Mouse (Mus musculus) stomach, postnatal 0 days (tissue): ENCODE measurements around the gene Hps3. TPM values are rescaled to one million over a fixed set of nuclear protein-coding genes. Genes with fewer than 3 reads are reported as not detected.

Experiments used
- ATAC-seq: fragments of 200-750 bp; cut with Nextera tagmentation; 2 replicates; pipeline ENCODE4 v1.8.0; 2017; ENCODE audit not compliant: low FRiP score, low TSS enrichment
- DNase-seq: peaks from one replicate; pipeline ENCODE4 v3.0.0-alpha.2; 2016; ENCODE audit warnings: low spot score
- H3K27ac ChIP-seq: fragments of 300-500 bp; sonication (generic); replicated peaks from 2 replicates; pipeline ENCODE4 v1.5.1; 2014; ENCODE audit warnings: mild to moderate bottlenecking, control low read depth
- H3K27me3 ChIP-seq: fragments of 300-500 bp; sonication (generic); 2 replicates; pipeline ENCODE4 v1.6.1; 2014; ENCODE audit warnings: low read length; ENCODE audit not compliant: control insufficient read depth, insufficient read depth
- H3K36me3 ChIP-seq: fragments of 300-500 bp; sonication (generic); 2 replicates; pipeline ENCODE4 v1.6.1; 2014; ENCODE audit warnings: low read length, mixed read lengths; ENCODE audit not compliant: control insufficient read depth, insufficient read depth
- H3K4me1 ChIP-seq: fragments of 300-500 bp; sonication (generic); replicated peaks from 2 replicates; pipeline ENCODE4 v1.6.1; 2014; ENCODE audit warnings: antibody characterized with exemption; ENCODE audit not compliant: control insufficient read depth, insufficient read depth
- H3K4me2 ChIP-seq: fragments of 300-500 bp; sonication (generic); replicated peaks from 2 replicates; pipeline ENCODE4 v1.6.1; 2014; ENCODE audit warnings: low read depth, mild to moderate bottlenecking, control low read depth, moderate library complexity
- H3K4me3 ChIP-seq: fragments of 300-500 bp; sonication (generic); 2 replicates; pipeline ENCODE4 v1.5.1; 2014; ENCODE audit warnings: low read depth, low read length, control low read depth
- H3K9ac ChIP-seq: fragments of 300-500 bp; sonication (generic); 2 replicates; pipeline ENCODE4 v1.6.1; 2014; ENCODE audit warnings: mild to moderate bottlenecking, low read length, control low read depth, mixed read lengths
- H3K9me3 ChIP-seq: fragments of 300-500 bp; sonication (generic); 2 replicates; pipeline ENCODE4 v1.6.1; 2016; ENCODE audit warnings: low read length; ENCODE audit not compliant: control insufficient read depth
- CTCF ChIP-seq: IDR thresholded peaks from 2 replicates; pipeline ENCODE4 v1.5.1; 2016; ENCODE audit warnings: antibody characterized with exemption, low read depth, mild to moderate bottlenecking, moderate library complexity
- EP300 ChIP-seq: optimal IDR thresholded peaks from 2 replicates; pipeline ENCODE3; 2016; ENCODE audit warnings: antibody characterized with exemption
- WGBS: fragments of 180-500 bp; shearing (Covaris S2); extraction: QIAGEN DNeasy Blood & Tissue Kit; methylation state at CpG from one replicate; pipeline ENCODE4 v1.1.7; 2014; 5-methylcytosine and 5-hydroxymethylcytosine counted together
- polyA plus RNA-seq: library from polyadenylated mRNA; unstranded; fragments of >200 nt; fragmentation: Nextera tagmentation; extraction: Ambion mirVana; gene quantifications from 2 replicates; pipeline ENCODE4 v1.2.1, GENCODE M21; 2015

The Hps3 gene
- polyA plus RNA-seq, 1 experiment from 2014 or later, result 5.1 TPM

GRCm38 (mm10) chr3:20000806-20001205 is 34.3 kb downstream of the Hps3 start:
- H3K4me1 ChIP-seq, result no peaks in the 10 kb centered on the region
- H3K4me2 ChIP-seq, result no peak overlapping the region
- DNase-seq (no peak), ATAC-seq (no peak)
- H3K36me3 ChIP-seq, result peaks cover 3% of the 10 kb centered on the region; the same call in 1 of the 2 replicates
- 80% methylated on average over 4 of the region's 4 CpGs for WGBS
- H3K9me3 ChIP-seq, result 0 out of 2 replicates have a peak, but pooled peaks cover 3% of the 10 kb centered on the region
- no peak for TF ChIP-seq CTCF
- TF ChIP-seq EP300, result no peak
- H3K27me3 ChIP-seq, result no peaks in the 10 kb centered on the region
- no peak overlapping the region for H3K27ac ChIP-seq
- H3K9ac ChIP-seq, result no peak overlapping the region
- H3K4me3 ChIP-seq, result no peak overlapping the region

- Histone ChIP-seq H3K4me3 (no peak overlapping the region), H3K27me3 (no peaks in the 10 kb centered on the region), H3K9ac (no peak overlapping the region), H3K36me3 (peaks cover 3% of the 10 kb centered on the region; the same call in 1 of the 2 replicates), H3K9me3 (0 out of 2 replicates have a peak, but pooled peaks cover 3% of the 10 kb centered on the region), H3K4me2 (no peak overlapping the region), H3K27ac (no peak overlapping the region), H3K4me1 (no peaks in the 10 kb centered on the region)
- DNase-seq (no peak), ATAC-seq (no peak)
- 81% methylated on average over 2 of the region's 2 CpGs for WGBS
- TF ChIP-seq EP300 (no peak), CTCF (no peak)
These were observed 35.6 kb downstream of the Hps3 start for GRCm38 (mm10) chr3:19999551-19999950.

DNA sequence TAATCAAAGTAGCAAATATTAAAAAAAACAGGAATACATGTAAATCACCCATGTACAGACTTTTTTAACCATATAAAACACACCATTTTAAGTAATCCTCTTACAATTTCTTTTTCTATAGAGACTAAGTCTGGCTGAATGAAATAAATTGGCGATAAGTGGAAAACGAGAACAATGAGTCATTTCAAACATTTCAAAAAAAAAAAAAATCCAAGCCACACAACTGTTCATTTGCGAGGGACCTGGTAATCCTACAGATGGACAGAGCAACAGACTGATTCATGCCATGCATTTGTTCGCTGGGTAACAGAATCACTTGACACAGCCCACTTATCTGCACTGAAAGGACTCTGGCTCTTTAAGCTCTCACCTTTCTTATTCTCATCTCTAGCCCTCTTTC is 42.7 kb downstream of the Hps3 start:
- ATAC-seq (no peak), DNase-seq (no peak)
- 76% methylated on average over 4 of the region's 4 CpGs for WGBS
- Histone ChIP-seq H3K9ac (no peak overlapping the region), H3K4me1 (no peaks in the 10 kb centered on the region), H3K27ac (no peak overlapping the region), H3K4me2 (no peak overlapping the region), H3K36me3 (peaks cover 3% of the 10 kb centered on the region; the same call in 1 of the 2 replicates), H3K4me3 (no peak overlapping the region), H3K27me3 (no peaks in the 10 kb centered on the region), H3K9me3 (0 out of 2 replicates have a peak, but pooled peaks cover 3% of the 10 kb centered on the region)
- no peak for TF ChIP-seq CTCF
- TF ChIP-seq EP300, result no peak

DNA sequence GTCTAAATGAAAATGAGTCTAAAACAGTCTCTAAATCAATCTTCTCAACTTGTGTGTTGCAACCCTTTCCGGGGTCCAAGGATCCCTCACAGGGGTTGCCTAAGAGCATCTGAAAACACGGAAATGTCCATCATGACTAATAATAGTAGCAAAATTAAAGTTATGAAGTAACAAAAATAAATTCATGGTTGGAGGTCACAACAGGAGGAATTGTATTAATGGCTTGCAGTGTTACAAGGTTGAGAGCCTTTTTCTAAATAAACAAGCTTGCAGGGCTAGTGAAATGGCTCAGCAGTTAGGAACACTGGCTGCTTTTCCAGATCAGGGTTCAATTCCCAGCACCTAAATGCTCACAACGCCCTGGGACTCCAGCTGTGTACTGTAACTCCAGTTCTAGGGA is 45.1 kb downstream of the Hps3 start:
- WGBS, result 82% methylated on average over 3 of the region's 3 CpGs
- no peak overlapping the region for H3K4me3 ChIP-seq
- ATAC-seq, result no peak

GRCm38 (mm10) chr3:19986123-19986522 is 49.0 kb downstream of the Hps3 start:
- Histone ChIP-seq H3K9ac (no peak overlapping the region), H3K27ac (no peak overlapping the region), H3K4me3 (no peak overlapping the region), H3K4me2 (no peak overlapping the region), H3K4me1 (no peaks in the 10 kb centered on the region), H3K36me3 (no peaks in the 10 kb centered on the region), H3K27me3 (no peaks in the 10 kb centered on the region), H3K9me3 (no peaks in the 10 kb centered on the region)
- DNase-seq, result no peak
- TF ChIP-seq EP300, result no peak
- TF ChIP-seq CTCF, result no peak
- WGBS, result 32% methylated on average over 3 of the region's 3 CpGs
- ATAC-seq, result no peak

More for the DNA sequence above, 45.1 kb downstream of the Hps3 start:
- no peak for TF ChIP-seq CTCF
- no peak for TF ChIP-seq EP300
- no peak for DNase-seq
- H3K27me3 ChIP-seq, result no peaks in the 10 kb centered on the region
- no peaks in the 10 kb centered on the region for H3K9me3 ChIP-seq
- no peaks in the 10 kb centered on the region for H3K4me1 ChIP-seq
- no peak overlapping the region for H3K27ac ChIP-seq
- H3K36me3 ChIP-seq, result no peaks in the 10 kb centered on the region
- H3K4me2 ChIP-seq, result no peak overlapping the region
- H3K9ac ChIP-seq, result no peak overlapping the region

DNA sequence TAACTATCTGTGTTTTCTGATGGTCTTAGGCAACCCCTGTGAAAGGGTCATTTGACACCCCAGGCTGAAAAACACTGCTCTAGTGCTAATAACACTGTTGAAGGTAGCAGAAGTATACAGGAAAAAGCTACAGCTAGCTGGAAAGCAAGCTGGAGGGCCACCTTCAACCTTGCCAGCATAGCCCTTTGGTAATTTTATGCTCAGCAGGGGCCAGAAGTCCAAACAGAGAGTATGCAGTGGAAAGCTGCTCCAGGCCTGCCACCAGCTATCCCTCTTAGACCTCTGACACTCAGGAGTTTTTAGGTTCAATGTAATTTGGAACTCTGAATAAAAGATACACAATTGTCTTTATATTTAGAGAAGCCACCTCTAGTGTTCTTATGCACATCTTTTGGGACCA is 52.3 kb downstream of the Hps3 start:
- Histone ChIP-seq H3K27me3 (no peaks in the 10 kb centered on the region), H3K27ac (no peak overlapping the region), H3K9me3 (no peaks in the 10 kb centered on the region), H3K9ac (no peak overlapping the region), H3K4me2 (no peak overlapping the region), H3K36me3 (no peaks in the 10 kb centered on the region), H3K4me3 (no peak overlapping the region), H3K4me1 (no peaks in the 10 kb centered on the region)
- ATAC-seq (no peak), DNase-seq (no peak)
- no peak for TF ChIP-seq CTCF
